23 mouse cellular contexts compared by ENCODE assay signal in genomic region chr4:86203288-86203687, GRCm38 (mm10).
"Had no signal": no experiment of that assay in that cellular context is flagged by ENCODE, and none has a peak within 500 bp of the region (broad histone marks: within the 10 kb centered on the region; RNA-seq: fewer than 3 reads in every experiment).

No protein-coding gene starts in this region.

- H3K4me2 ChIP-seq: limb, embryonic 13.5 days; liver, embryonic 12.5 days; liver, embryonic 15.5 days; lung, embryonic 15.5 days; midbrain, embryonic 13.5 days; neural tube, embryonic 13.5 days had no signal

- H3K36me3 ChIP-seq: limb, embryonic 10.5 days; liver, embryonic 12.5 days; liver, embryonic 15.5 days; lung, embryonic 15.5 days; midbrain, embryonic 10.5 days; midbrain, embryonic 13.5 days; neural tube, embryonic 13.5 days had no signal

- DNase-seq: kidney, postnatal 25 days; layer of hippocampus, adult 9-11 months; liver; lung, adult 18-20 months; lung, postnatal 10 days; lung, postnatal 36 days; retina, postnatal 1 day; right cerebral cortex, postnatal 25 days; thymus, adult 18-20 months; thymus, postnatal 36 days had no signal

- H3K4me1 ChIP-seq: limb, embryonic 10.5 days; liver, embryonic 12.5 days; liver, embryonic 15.5 days; lung, embryonic 15.5 days; megakaryocyte, embryonic 14.5 days; midbrain, embryonic 10.5 days; midbrain, embryonic 13.5 days; neural tube, embryonic 13.5 days had no signal

- H3K9ac ChIP-seq: limb, embryonic 13.5 days; liver, embryonic 12.5 days; liver, embryonic 15.5 days; lung, embryonic 15.5 days; midbrain, embryonic 13.5 days; neural tube, embryonic 13.5 days had no signal

- ATAC-seq: liver, embryonic 12.5 days; midbrain, embryonic 13.5 days; midbrain, embryonic 16.5 days had no signal

- H3K4me3 ChIP-seq: layer of hippocampus, adult 2 months; limb, embryonic 10.5 days; limb, embryonic 13.5 days; liver, embryonic 12.5 days; liver, embryonic 15.5 days; lung, embryonic 15.5 days; megakaryocyte, embryonic 14.5 days; midbrain, embryonic 10.5 days; midbrain, embryonic 13.5 days; myocyte; neural tube, embryonic 13.5 days had no signal

- H3K27me3 ChIP-seq: limb, embryonic 13.5 days; liver, embryonic 12.5 days; liver, embryonic 15.5 days; lung, embryonic 15.5 days; megakaryocyte, embryonic 14.5 days; midbrain, embryonic 13.5 days; neural tube, embryonic 13.5 days had no signal

- H3K9me3 ChIP-seq: limb, embryonic 10.5 days; limb, embryonic 13.5 days; liver, embryonic 12.5 days; liver, embryonic 15.5 days; lung, embryonic 15.5 days; midbrain, embryonic 13.5 days; neural tube, embryonic 13.5 days had no signal

- H3K27ac ChIP-seq: kidney, postnatal 0 days; layer of hippocampus, adult 2 months; limb, embryonic 10.5 days; limb, embryonic 13.5 days; liver, embryonic 12.5 days; liver, embryonic 15.5 days; lung, embryonic 15.5 days; midbrain, embryonic 10.5 days; midbrain, embryonic 13.5 days; neural tube, embryonic 13.5 days had no signal
